Mouse (Mus musculus): ENCODE results near the gene Sestd1.

DNA sequence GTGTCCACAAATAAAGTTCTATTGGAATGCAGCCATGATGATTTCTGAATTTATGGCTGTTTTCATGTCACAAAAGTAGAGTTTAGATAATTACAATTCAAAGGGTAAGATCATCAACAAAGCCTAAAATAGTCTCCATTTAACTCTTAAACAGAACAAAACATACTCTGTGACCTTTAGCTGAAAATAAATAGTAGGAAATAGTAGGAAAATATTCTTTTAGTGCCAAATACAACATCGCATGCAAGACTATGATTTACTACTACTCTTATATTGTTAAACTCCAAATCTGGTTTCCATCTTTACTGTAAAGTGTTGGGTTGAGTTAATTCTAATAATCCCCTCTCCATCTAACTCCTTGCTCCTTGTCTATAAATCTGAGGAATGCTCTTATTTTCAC is 147.0 kb downstream of the Sestd1 start:
- no peak for TF ChIP-seq CTCF (IDR thresholded peaks at IDR 0.05; ENCODE audit: borderline replicate concordance, extremely low read depth, insufficient read depth, insufficient read length)
- TF ChIP-seq POLR2A (IDR thresholded peaks at IDR 0.05; ENCODE audit: borderline replicate concordance, extremely low read depth, insufficient read depth, insufficient read length, poor library complexity, severe bottlenecking) = no peak

Data from brain, embryonic 14.5 days (tissue).